Mouse (Mus musculus) forebrain, embryonic 12.5 days (tissue): ENCODE results near the gene Ipmk. TPM values are rescaled to one million over a fixed set of nuclear protein-coding genes. Genes with fewer than 3 reads are reported as not detected.
"Not testable (repeated sequence)": the region's sequence is repeated elsewhere in the genome, so short reads cannot be mapped to it uniquely, and the experiment has no call there.

Experiments
- ATAC-seq: fragments of 200-750 bp; cut with Nextera tagmentation; 2 replicates; pipeline ENCODE4 v1.8.0; 2017; ENCODE audit warnings: moderate TSS enrichment; ENCODE audit not compliant: low FRiP score
- H3K27ac ChIP-seq: fragments of 300-500 bp; sonication (generic); 2 replicates; pipeline ENCODE4 v1.5.1; 2016; ENCODE audit warnings: mild to moderate bottlenecking
- H3K27me3 ChIP-seq: fragments of 300-500 bp; sonication (generic); 2 replicates; pipeline ENCODE4 v1.6.1; 2016; ENCODE audit warnings: mild to moderate bottlenecking
- H3K36me3 ChIP-seq: fragments of 300-500 bp; sonication (generic); replicated peaks from 2 replicates; pipeline ENCODE4 v1.6.1; 2016; ENCODE audit warnings: mild to moderate bottlenecking
- H3K4me1 ChIP-seq: fragments of 300-500 bp; sonication (generic); 2 replicates; pipeline ENCODE4 v1.6.1; 2016
- H3K4me2 ChIP-seq: fragments of 300-500 bp; sonication (generic); 2 replicates; pipeline ENCODE4 v1.6.1; 2016; ENCODE audit warnings: mild to moderate bottlenecking, moderate library complexity
- H3K4me3 ChIP-seq: fragments of 300-500 bp; sonication (generic); replicated peaks from 2 replicates; pipeline ENCODE4 v1.5.1; 2016; ENCODE audit warnings: mild to moderate bottlenecking
- H3K9ac ChIP-seq: fragments of 300-500 bp; sonication (generic); 2 replicates; pipeline ENCODE4 v1.6.1; 2016; ENCODE audit warnings: mild to moderate bottlenecking
- H3K9me3 ChIP-seq: fragments of 300-500 bp; sonication (generic); 2 replicates; pipeline ENCODE4 v1.6.1; 2016
- WGBS: fragments of 180-500 bp; shearing (Covaris S2); methylation state at CpG from one replicate; pipeline ENCODE4 v1.1.7; 2016; 5-methylcytosine and 5-hydroxymethylcytosine counted together
- polyA plus RNA-seq: library from polyadenylated mRNA; unstranded; fragments of >200 nt; fragmentation: Nextera tagmentation; extraction: Ambion mirVana; gene quantifications from 2 replicates; pipeline ENCODE4 v1.2.1, GENCODE M21; 2016

Gene Ipmk
- polyA plus RNA-seq, 1 experiment from 2014 or later, result 24.8 TPM

GRCm38 (mm10) chr10:71382109-71382508 is 34.5 kb downstream of the Ipmk start:
- WGBS, result 82% methylated on average over 7 of the region's 7 CpGs
- no peak overlapping the region for H3K9ac ChIP-seq
- no peak overlapping the region for H3K27ac ChIP-seq
- no peak overlapping the region for H3K4me2 ChIP-seq
- H3K9me3 ChIP-seq, result no peaks in the 10 kb centered on the region
- H3K36me3 ChIP-seq, result peaks cover 31% of the 10 kb centered on the region
- H3K27me3 ChIP-seq, result no peaks in the 10 kb centered on the region
- H3K4me3 ChIP-seq, result no peak overlapping the region
- H3K4me1 ChIP-seq, result no peaks in the 10 kb centered on the region
- ATAC-seq, result no peak

- no peaks in the 10 kb centered on the region for H3K4me1 ChIP-seq
- no peak overlapping the region for H3K27ac ChIP-seq
- ATAC-seq, result no peak
- no peak overlapping the region for H3K4me3 ChIP-seq
- no peaks in the 10 kb centered on the region for H3K27me3 ChIP-seq
- H3K9ac ChIP-seq, result no peak overlapping the region
- 88% methylated on average over 8 of the region's 8 CpGs for WGBS
- peaks cover 29% of the 10 kb centered on the region for H3K36me3 ChIP-seq
- H3K4me2 ChIP-seq, result no peak overlapping the region
- no peaks in the 10 kb centered on the region for H3K9me3 ChIP-seq
Measured at GRCm38 (mm10) chr10:71382858-71383551, 35.4 kb downstream of the Ipmk start.

- not testable (repeated sequence) for H3K4me2 ChIP-seq, ATAC-seq, H3K4me1 ChIP-seq, H3K9me3 ChIP-seq, H3K4me3 ChIP-seq, H3K27ac ChIP-seq, H3K27me3 ChIP-seq, H3K9ac ChIP-seq
- 89% methylated on average over 6 of the region's 6 CpGs for WGBS
- H3K36me3 ChIP-seq, result peaks cover 27% of the 10 kb centered on the region
Measured at GRCm38 (mm10) chr10:71383552-71383924, 36.0 kb downstream of the Ipmk start.

- Histone ChIP-seq H3K4me1 (no peaks in the 10 kb centered on the region), H3K36me3 (peaks cover 18% of the 10 kb centered on the region), H3K9ac (no peak overlapping the region), H3K4me3 (no peak overlapping the region), H3K4me2 (no peak overlapping the region), H3K27ac (no peak overlapping the region), H3K9me3 (no peaks in the 10 kb centered on the region), H3K27me3 (no peaks in the 10 kb centered on the region)
- WGBS, result 80% methylated on average over 19 of the region's 19 CpGs
- ATAC-seq, result no peak
Measured at GRCm38 (mm10) chr10:71384159-71385044, 36.8 kb downstream of the Ipmk start.

- ATAC-seq, result no peak
- peaks cover 10% of the 10 kb centered on the region; the same call in 1 of the 2 replicates for H3K9me3 ChIP-seq
- H3K27ac ChIP-seq, result no peak overlapping the region
- no peak overlapping the region for H3K9ac ChIP-seq
- no peaks in the 10 kb centered on the region for H3K4me1 ChIP-seq
- no peak overlapping the region for H3K4me2 ChIP-seq
- H3K4me3 ChIP-seq, result no peak overlapping the region
- no peaks in the 10 kb centered on the region for H3K27me3 ChIP-seq
- WGBS, result 92% methylated on average over 5 of the region's 5 CpGs
- no peaks in the 10 kb centered on the region for H3K36me3 ChIP-seq
Measured at GRCm38 (mm10) chr10:71389311-71389710, 41.7 kb downstream of the Ipmk start.

- H3K4me2 ChIP-seq, result no peak overlapping the region
- H3K4me1 ChIP-seq, result no peaks in the 10 kb centered on the region
- H3K27ac ChIP-seq, result no peak overlapping the region
- 82% methylated on average over 10 of the region's 10 CpGs for WGBS
- H3K36me3 ChIP-seq, result no peaks in the 10 kb centered on the region
- no peak overlapping the region for H3K9ac ChIP-seq
- no peak overlapping the region for H3K4me3 ChIP-seq
- H3K27me3 ChIP-seq, result no peaks in the 10 kb centered on the region
- no peak for ATAC-seq
- 0 out of 2 replicates have a peak, but pooled peaks cover 4% of the 10 kb centered on the region for H3K9me3 ChIP-seq
Measured at GRCm38 (mm10) chr10:71398383-71399145, 51.0 kb downstream of the Ipmk start.

GRCm38 (mm10) chr10:71399399-71399798 is 51.8 kb downstream of the Ipmk start:
- Histone ChIP-seq H3K27ac (no peak overlapping the region), H3K36me3 (no peaks in the 10 kb centered on the region), H3K9me3 (no peaks in the 10 kb centered on the region), H3K4me2 (no peak overlapping the region), H3K27me3 (no peaks in the 10 kb centered on the region), H3K9ac (no peak overlapping the region), H3K4me1 (no peaks in the 10 kb centered on the region), H3K4me3 (no peak overlapping the region)
- 80% methylated on average over 8 of the region's 8 CpGs for WGBS
- ATAC-seq, result no peak

GRCm38 (mm10) chr10:71399987-71400386 is 52.4 kb downstream of the Ipmk start:
- Histone ChIP-seq H3K4me3 (no peak overlapping the region), H3K27ac (no peak overlapping the region), H3K4me1 (no peaks in the 10 kb centered on the region), H3K36me3 (no peaks in the 10 kb centered on the region), H3K27me3 (no peaks in the 10 kb centered on the region), H3K9ac (no peak overlapping the region), H3K9me3 (no peaks in the 10 kb centered on the region), H3K4me2 (no peak overlapping the region)
- WGBS, result 83% methylated on average over 8 of the region's 8 CpGs
- no peak; the same call in 1 of the 2 replicates for ATAC-seq

- H3K4me3 ChIP-seq, result no peak overlapping the region
- H3K27ac ChIP-seq, result no peak overlapping the region
- 71% methylated on average over 13 of the region's 13 CpGs for WGBS
- no peaks in the 10 kb centered on the region for H3K36me3 ChIP-seq
- no peak overlapping the region for H3K4me2 ChIP-seq
- no peak for ATAC-seq
- no peaks in the 10 kb centered on the region for H3K9me3 ChIP-seq
- no peak overlapping the region for H3K9ac ChIP-seq
- H3K27me3 ChIP-seq, result no peaks in the 10 kb centered on the region
- no peaks in the 10 kb centered on the region for H3K4me1 ChIP-seq
Measured at GRCm38 (mm10) chr10:71400818-71401646, 53.5 kb downstream of the Ipmk start.

- H3K4me3 ChIP-seq, result no peak overlapping the region
- H3K27ac ChIP-seq, result no peak overlapping the region
- H3K4me2 ChIP-seq, result no peak overlapping the region
- no peak overlapping the region for H3K9ac ChIP-seq
- ATAC-seq, result no peak
- no peaks in the 10 kb centered on the region for H3K36me3 ChIP-seq
- no peaks in the 10 kb centered on the region for H3K27me3 ChIP-seq
- H3K4me1 ChIP-seq, result no peaks in the 10 kb centered on the region
- WGBS, result 68% methylated on average over 3 of the region's 3 CpGs
- H3K9me3 ChIP-seq, result no peaks in the 10 kb centered on the region
Measured at GRCm38 (mm10) chr10:71403638-71404037, 56.1 kb downstream of the Ipmk start.

- no peak overlapping the region for H3K4me2 ChIP-seq
- no peaks in the 10 kb centered on the region for H3K36me3 ChIP-seq
- H3K4me3 ChIP-seq, result no peak overlapping the region
- no peak overlapping the region for H3K27ac ChIP-seq
- no peaks in the 10 kb centered on the region for H3K27me3 ChIP-seq
- no peak overlapping the region for H3K9ac ChIP-seq
- WGBS, result 85% methylated on average over 5 of the region's 5 CpGs
- no peaks in the 10 kb centered on the region for H3K9me3 ChIP-seq
- no peak for ATAC-seq
- no peaks in the 10 kb centered on the region for H3K4me1 ChIP-seq
Measured at GRCm38 (mm10) chr10:71405523-71406217, 58.1 kb downstream of the Ipmk start.
